Mouse (Mus musculus): ENCODE data around the gene Dpp9.

Gene Dpp9

GRCm38 (mm10) chr17:56146131-56146530 is 72.6 kb downstream of the Dpp9 start:
- ChIA-PET POLR2A (interaction anchor here in 1 of 4 experiments (1.5 kb wide), 1 partner anchor 24 kb away, joined by 3 read pairs; the partner anchor contains the start of gene Lrg1), CTCF (interaction anchor here (0.6 to 1.9 kb wide), 7 partner anchors 9 to 169 kb away, joined by 3 to 6 read pairs (median 3); no protein-coding TSS in a partner anchor)

GRCm38 (mm10) chr17:56144546-56144945 is 74.2 kb downstream of the Dpp9 start:
- POLR2A ChIA-PET, result interaction anchor here in 1 of 4 experiments (1.1 kb wide), 1 partner anchor 26 kb away, joined by 3 read pairs; no protein-coding TSS in a partner anchor
- CTCF ChIA-PET, result interaction anchor here in 2 of 4 experiments (0.7 to 1.5 kb wide), 3 partner anchors 13 to 409 kb away, joined by 3 read pairs; no protein-coding TSS in a partner anchor

- POLR2A ChIA-PET, result interaction anchor here (0.5 to 1.9 kb wide), 21 partner anchors 10 to 1106 kb away, joined by 3 to 7 read pairs (median 3); partner anchors contain the start of genes Hdgfl2 (in 2 of the 4), Chaf1a (in 1 of the 4), Dpp9 (in 1 of the 4) and Gpr108 (in 1 of the 4)
- CTCF ChIA-PET, result interaction anchor here (0.5 to 3.5 kb wide), 15 partner anchors 8 to 501 kb away, joined by 3 to 20 read pairs (median 3); no protein-coding TSS in a partner anchor
Measured at GRCm38 (mm10) chr17:56141702-56142605, 76.8 kb downstream of the Dpp9 start.

GRCm38 (mm10) chr17:56139858-56140595 is 78.7 kb downstream of the Dpp9 start, which contains the start of gene Sema6b:
Gene Sema6b, minus strand, starts transcription at chr17:56140343.
- CTCF ChIA-PET, result interaction anchor here (0.6 to 3.5 kb wide), 14 partner anchors 8 to 181 kb away, joined by 3 to 20 read pairs (median 3); partner anchors contain the start of genes Sh3gl1 (in 1 of the 4) and Yju2 (in 1 of the 4)
- POLR2A ChIA-PET, result interaction anchor here in 3 of 4 experiments (0.6 to 1.9 kb wide), 13 partner anchors 9 to 931 kb away, joined by 3 to 12 read pairs (median 4); partner anchors contain the start of genes Dpp9 (in 1 of the 3), Hdgfl2 (in 1 of the 3) and Uhrf1 (in 1 of the 3)

GRCm38 (mm10) chr17:56139355-56139754 is 79.3 kb downstream of the Dpp9 start:
- POLR2A ChIA-PET, result interaction anchor here in 3 of 4 experiments (0.6 to 1.9 kb wide), 12 partner anchors 8 to 932 kb away, joined by 3 to 12 read pairs (median 4); partner anchors contain the start of genes Dpp9 (in 1 of the 3), Hdgfl2 (in 1 of the 3) and Uhrf1 (in 1 of the 3)

GRCm38 (mm10) chr17:56137839-56138613 is 80.7 kb downstream of the Dpp9 start:
- ChIA-PET CTCF (interaction anchor here in 2 of 4 experiments (0.6 to 1.4 kb wide), 8 partner anchors 11 to 213 kb away, joined by 3 to 5 read pairs (median 4); no protein-coding TSS in a partner anchor), POLR2A (interaction anchor here in 1 of 4 experiments (1.2 to 1.5 kb wide), 3 partner anchors 22 to 213 kb away, joined by 3 to 4 read pairs (median 3); no protein-coding TSS in a partner anchor)

More at GRCm38 (mm10) chr17:56139355-56139754, 79.3 kb downstream of the Dpp9 start:
- CTCF ChIA-PET, result interaction anchor here in 3 of 4 experiments (0.6 to 1.5 kb wide), 5 partner anchors 14 to 68 kb away, joined by 3 to 8 read pairs (median 4); no protein-coding TSS in a partner anchor
